Mouse (Mus musculus) heart, adult 2 months (tissue): ENCODE data around the gene Iars.

Experiments used
- CTCF ChIP-seq: fragments of 200-600 bp; IDR thresholded peaks from 2 replicates; pipeline ENCODE4 v1.8.1; 2022; ENCODE audit warnings: antibody characterized with exemption, mild to moderate bottlenecking, moderate library complexity
- POLR2A ChIP-seq: fragments of 200-500 bp; IDR thresholded peaks from 2 replicates; pipeline ENCODE4 v1.6.1; 2011; ENCODE audit warnings: mild to moderate bottlenecking, low read depth, low read length, control low read depth; ENCODE audit not compliant: insufficient read depth

DNA sequence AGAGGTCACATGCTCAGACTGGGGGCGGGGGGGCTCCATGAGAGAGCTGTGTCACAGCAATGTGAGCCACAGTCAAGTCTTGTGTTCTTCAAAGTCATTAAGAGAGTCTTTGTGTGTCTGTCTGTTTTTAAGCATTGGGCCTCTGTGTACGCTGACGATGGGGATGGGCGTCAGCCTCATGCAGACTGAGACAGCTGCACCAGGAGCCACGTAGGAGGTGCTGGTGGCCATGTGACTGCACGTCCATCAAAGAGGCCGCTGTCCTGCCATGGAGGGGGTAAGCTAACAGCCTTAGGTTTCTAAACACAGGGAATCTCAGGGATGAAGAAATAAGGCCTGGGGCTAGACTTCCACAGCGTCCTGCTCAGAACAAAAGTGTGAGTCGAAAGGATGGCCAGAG, 84.4 kb downstream of the Iars start:
- TF ChIP-seq CTCF (no peak), POLR2A (no peak)
